Mouse (Mus musculus): ENCODE data around the gene Clpsl2.
A peak's percentile ranks its signal among the peaks of the same experiment; 100 is the strongest.

Gene Clpsl2

GRCm38 (mm10) chr17:28560598-28560997 is 11.4 kb downstream of the Clpsl2 start, which contains the start of gene Clps:
Gene Clps (minus strand): TSS chr17:28560766.
- DNase-seq (ENCODE audit: low read depth), result no peak

GRCm38 (mm10) chr17:28561613-28562012 is 12.4 kb downstream of the Clpsl2 start:
- no peak for DNase-seq (ENCODE audit: low read depth)

GRCm38 (mm10) chr17:28565181-28565580 is 16.0 kb downstream of the Clpsl2 start:
- no peak for DNase-seq (ENCODE audit: low read depth)

- DNase-seq (ENCODE audit: low read depth), result no peak
These were observed 18.3 kb downstream of the Clpsl2 start for GRCm38 (mm10) chr17:28567541-28567940.

GRCm38 (mm10) chr17:28571868-28572267 is 22.7 kb downstream of the Clpsl2 start:
- DNase-seq (ENCODE audit: low read depth), result no peak

GRCm38 (mm10) chr17:28572521-28572920 is 23.3 kb downstream of the Clpsl2 start:
- no peak for DNase-seq (ENCODE audit: low read depth)

GRCm38 (mm10) chr17:28572941-28573340 is 23.7 kb downstream of the Clpsl2 start:
- no peak for DNase-seq (ENCODE audit: low read depth)

- peak; percentile 68 for DNase-seq (ENCODE audit: low read depth)
These were observed 26.3 kb downstream of the Clpsl2 start, which contains the start of gene Lhfpl5 for GRCm38 (mm10) chr17:28575244-28576125. Gene Lhfpl5 (plus strand): TSS chr17:28575641.

GRCm38 (mm10) chr17:28580396-28580795 is 31.2 kb downstream of the Clpsl2 start:
- DNase-seq (ENCODE audit: low read depth), result peak; percentile 59

- DNase-seq (ENCODE audit: low read depth), result no peak
These were observed 31.8 kb downstream of the Clpsl2 start for GRCm38 (mm10) chr17:28581056-28581455.

GRCm38 (mm10) chr17:28586509-28586908 is 37.3 kb downstream of the Clpsl2 start:
- no peak for DNase-seq (ENCODE audit: low read depth)

- no peak for DNase-seq (ENCODE audit: low read depth)
These were observed 39.4 kb downstream of the Clpsl2 start for GRCm38 (mm10) chr17:28588591-28588990.

- DNase-seq (ENCODE audit: low read depth), result no peak
These were observed 41.4 kb downstream of the Clpsl2 start for GRCm38 (mm10) chr17:28590596-28590995.

GRCm38 (mm10) chr17:28591476-28591875 is 42.3 kb downstream of the Clpsl2 start:
- DNase-seq (ENCODE audit: low read depth), result no peak

GRCm38 (mm10) chr17:28592998-28593397 is 43.8 kb downstream of the Clpsl2 start:
- DNase-seq (ENCODE audit: low read depth), result peak; percentile 88

GRCm38 (mm10) chr17:28593965-28594364 is 44.8 kb downstream of the Clpsl2 start:
- no peak for DNase-seq (ENCODE audit: low read depth)

- peak; percentile 55 for DNase-seq (ENCODE audit: low read depth)
These were observed 51.6 kb downstream of the Clpsl2 start for GRCm38 (mm10) chr17:28600780-28601179.

- no peak for DNase-seq (ENCODE audit: low read depth)
These were observed 52.5 kb downstream of the Clpsl2 start for GRCm38 (mm10) chr17:28601557-28602250.
